Mouse (Mus musculus): ENCODE measurements around the gene Il4ra.

DNA sequence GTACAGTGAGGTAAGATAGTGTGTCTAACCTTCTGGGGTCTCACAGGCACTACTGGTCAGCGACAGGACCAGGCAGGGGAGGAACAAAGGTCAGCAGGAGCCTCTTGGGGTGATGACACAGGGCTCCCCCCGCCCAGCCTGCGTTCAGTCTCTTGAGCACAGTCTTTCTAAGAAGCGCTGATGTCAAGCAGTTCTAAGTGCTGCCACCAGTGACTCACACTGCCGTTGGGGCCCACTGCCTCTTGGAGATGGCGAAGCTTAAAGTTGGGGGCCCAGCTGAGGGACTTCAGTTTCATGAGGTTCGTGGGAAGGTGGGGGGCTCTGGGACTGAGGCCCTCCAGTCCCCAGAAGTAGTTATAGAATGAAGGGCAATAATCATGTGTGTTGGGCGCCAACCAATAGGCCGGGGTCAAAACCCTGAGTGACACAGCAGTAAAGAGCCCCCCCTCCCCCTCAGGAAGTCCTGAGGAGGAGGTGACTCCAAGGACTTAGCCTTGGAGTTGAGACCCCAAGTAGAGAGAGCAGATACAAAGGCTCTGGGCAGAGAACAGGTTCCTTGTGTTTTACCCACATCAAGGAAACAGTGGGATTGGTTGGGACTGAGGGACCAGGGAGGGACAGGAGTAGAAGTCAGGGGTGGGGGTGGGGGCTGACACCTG, 2.7 kb downstream of the Il4ra start:
- TF ChIP-seq EP300 (IDR thresholded peaks at IDR 0.05; ENCODE audit: low read depth), result no peak
- no peak for TF ChIP-seq CTCF (IDR thresholded peaks at IDR 0.05; ENCODE audit: low read depth)

Data from liver, embryonic 14.5 days (tissue).